Mouse (Mus musculus) common myeloid progenitor, adult 5-6 weeks (primary cell): ENCODE results near the gene Gp1bb. TPM values are rescaled to one million over a fixed set of nuclear protein-coding genes. Genes with fewer than 3 reads are reported as not detected.

ENCODE experiments used
- ATAC-seq: replicated peaks from 2 replicates; pipeline ENCODE4 v1.8.0; 2016; ENCODE audit warnings: low read depth, mild to moderate bottlenecking, moderate TSS enrichment, inconsistent platforms; ENCODE audit not compliant: poor library complexity, severe bottlenecking
- total RNA-seq: library from RNA; stranded (forward); fragments of 200-1000, 187-1606 nt; gene quantifications from 2 replicates; pipeline ENCODE4 v1.2.3, GENCODE M21; 2017

Gene Gp1bb
- total RNA-seq, 1 experiment from 2014 or later = 7.3 TPM

GRCm38 (mm10) chr16:18611752-18612151 is 10.5 kb downstream of the Gp1bb start:
- ATAC-seq = no peak

DNA sequence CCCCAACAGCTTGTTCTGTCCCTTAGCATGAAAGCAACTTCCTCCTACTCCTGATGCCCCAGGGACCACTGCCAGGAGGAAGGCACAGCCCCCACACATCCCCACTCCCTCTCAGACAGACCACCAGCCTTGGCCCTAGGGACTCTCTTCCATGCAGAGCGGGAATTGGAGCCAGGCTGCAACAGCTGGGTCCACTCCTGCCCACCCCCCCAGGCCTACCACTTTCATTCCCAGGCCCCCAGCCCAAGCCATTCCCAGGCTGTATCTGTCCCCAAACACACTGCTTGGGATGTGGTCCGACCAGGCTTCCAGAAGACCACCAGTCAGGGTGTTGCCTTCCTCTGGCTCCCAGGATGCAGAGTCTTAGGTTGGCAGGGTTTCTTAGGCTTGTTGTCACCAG is 13.1 kb downstream of the Gp1bb start:
- ATAC-seq = no peak

DNA sequence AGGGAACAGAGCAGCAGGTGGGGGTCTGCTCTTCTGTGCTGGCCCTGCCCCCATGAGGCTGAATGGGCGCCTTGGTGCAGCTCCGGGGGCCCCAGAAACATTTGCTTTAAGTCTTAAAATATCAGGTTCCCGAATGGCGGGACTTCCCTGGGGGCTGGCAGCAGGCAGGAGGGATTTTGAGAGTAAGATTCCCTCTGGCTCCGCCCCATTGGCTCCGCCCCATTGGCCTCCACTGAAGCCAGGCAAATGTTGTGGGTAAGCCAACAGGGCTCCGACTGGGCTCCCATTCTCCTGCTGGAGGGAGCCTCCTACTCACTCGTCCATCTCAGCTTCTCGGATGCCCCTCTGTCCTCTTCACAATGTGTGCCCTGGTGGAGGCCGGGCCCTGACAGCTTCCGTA is 14.0 kb downstream of the Gp1bb start:
- peak; percentile 43; the same call in 1 of the 2 replicates for ATAC-seq

GRCm38 (mm10) chr16:18605705-18606104 is 16.5 kb downstream of the Gp1bb start:
- ATAC-seq = no peak

GRCm38 (mm10) chr16:18604267-18604701 is 17.9 kb downstream of the Gp1bb start:
- ATAC-seq = no peak

DNA sequence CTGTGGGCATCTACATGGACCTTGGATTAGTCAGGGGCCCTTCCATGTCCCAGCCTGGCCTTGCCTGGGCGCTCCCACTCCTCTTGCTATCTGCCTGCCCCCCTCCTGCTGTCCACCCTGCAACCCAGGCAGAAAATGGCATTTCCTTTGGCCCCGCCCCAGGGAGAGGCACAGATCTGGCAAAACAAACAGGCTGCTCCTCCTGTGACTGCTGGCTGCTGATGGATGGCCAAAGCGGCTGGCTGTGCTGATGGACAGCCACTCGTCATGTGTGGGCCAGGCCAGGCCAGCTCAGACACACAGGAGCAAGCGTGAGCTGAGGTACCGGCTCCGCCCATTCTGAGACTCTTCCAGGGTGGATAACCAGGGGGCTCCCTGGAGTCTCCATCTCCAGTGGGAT is 20.8 kb downstream of the Gp1bb start:
- ATAC-seq = no peak

DNA sequence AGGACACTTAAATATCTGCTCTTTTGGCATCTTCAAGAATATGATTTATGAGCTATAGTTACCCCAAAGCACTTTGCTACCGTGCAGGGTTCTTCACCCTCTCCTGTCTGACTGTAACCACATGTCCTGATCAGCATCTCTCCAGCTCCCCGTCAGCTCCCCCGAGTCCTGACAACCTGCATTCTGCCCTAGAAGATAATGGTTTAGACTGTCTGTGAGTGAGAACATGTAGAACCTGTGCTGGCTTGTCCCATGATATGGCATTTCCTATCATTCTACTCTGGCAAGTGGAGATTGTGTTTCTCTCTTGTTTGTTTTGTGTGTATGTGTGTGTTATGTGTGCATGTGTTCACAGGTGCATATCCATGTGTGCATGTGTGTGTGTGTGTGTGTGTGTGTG is 24.2 kb downstream of the Gp1bb start:
- ATAC-seq = peak; percentile 51

GRCm38 (mm10) chr16:18596255-18596654 is 25.9 kb downstream of the Gp1bb start:
- ATAC-seq = no peak

DNA sequence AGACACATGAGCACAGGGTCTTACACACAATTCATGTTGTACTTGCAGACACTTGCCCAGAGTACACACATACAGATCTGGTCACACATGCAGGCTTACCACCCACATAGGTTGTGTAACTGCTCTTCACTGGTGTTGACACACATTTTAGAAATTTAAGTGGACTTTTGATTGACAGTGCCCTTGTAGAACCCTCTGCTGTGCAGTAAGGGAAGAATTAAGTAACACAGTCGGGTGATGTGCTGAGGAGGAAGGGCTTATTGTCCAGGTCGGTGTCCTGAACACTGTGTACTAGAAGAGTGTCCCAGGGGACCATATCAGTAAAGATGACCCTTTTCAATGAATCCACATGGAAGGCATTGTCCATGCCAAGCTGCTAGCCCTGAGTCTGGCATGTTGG is 28.3 kb downstream of the Gp1bb start:
- no peak for ATAC-seq

- ATAC-seq = no peak
These were observed 30.9 kb downstream of the Gp1bb start for GRCm38 (mm10) chr16:18591047-18592018.

- peak; percentile 46 for ATAC-seq
These were observed 32.1 kb downstream of the Gp1bb start, which contains the start of gene Tbx1 for GRCm38 (mm10) chr16:18589804-18590790. Gene Tbx1, minus strand, starts transcription at chr16:18590671.

DNA sequence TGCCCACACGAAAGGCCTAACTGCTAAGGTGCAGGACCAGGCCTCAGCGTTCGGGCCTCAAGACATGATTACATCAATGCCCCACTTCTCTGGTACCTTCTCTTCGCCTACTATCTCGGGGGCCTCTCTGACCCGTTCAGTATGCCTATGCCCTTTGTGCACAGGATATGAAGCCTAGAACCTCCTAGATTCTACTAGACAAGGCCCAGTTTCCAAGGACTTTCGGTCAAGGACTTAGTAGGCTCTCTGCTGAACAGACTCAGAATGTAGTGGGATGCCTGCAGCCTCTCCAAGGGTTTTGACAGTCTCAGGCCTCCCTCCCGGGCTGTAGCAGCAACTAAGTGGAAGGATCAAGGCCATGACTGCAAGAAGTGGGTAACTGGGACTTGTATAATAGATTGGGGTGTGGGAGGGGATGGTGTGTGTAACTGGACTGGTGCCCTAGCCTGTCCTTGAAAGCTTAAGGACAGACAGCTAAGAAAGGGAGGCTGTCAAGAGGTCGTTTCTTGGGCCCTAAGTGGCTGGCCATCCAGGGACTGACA is 33.1 kb downstream of the Gp1bb start:
- ATAC-seq = no peak

DNA sequence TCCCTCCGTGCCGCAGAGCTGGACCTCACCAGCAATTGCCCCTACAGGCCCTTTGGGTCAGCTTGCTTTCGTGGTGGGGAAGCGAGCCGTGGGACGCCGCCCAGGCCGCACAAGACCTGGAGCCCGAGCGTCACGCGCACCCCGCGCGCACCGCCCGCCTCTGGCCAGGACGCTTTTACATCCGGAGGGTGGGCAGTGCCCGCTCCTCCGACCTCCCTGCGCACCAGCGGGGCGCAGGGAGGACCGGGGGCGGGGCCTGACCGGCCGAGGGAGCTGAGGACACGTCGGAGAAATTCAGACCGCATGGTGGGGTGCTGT is 33.5 kb downstream of the Gp1bb start:
- ATAC-seq = no peak

DNA sequence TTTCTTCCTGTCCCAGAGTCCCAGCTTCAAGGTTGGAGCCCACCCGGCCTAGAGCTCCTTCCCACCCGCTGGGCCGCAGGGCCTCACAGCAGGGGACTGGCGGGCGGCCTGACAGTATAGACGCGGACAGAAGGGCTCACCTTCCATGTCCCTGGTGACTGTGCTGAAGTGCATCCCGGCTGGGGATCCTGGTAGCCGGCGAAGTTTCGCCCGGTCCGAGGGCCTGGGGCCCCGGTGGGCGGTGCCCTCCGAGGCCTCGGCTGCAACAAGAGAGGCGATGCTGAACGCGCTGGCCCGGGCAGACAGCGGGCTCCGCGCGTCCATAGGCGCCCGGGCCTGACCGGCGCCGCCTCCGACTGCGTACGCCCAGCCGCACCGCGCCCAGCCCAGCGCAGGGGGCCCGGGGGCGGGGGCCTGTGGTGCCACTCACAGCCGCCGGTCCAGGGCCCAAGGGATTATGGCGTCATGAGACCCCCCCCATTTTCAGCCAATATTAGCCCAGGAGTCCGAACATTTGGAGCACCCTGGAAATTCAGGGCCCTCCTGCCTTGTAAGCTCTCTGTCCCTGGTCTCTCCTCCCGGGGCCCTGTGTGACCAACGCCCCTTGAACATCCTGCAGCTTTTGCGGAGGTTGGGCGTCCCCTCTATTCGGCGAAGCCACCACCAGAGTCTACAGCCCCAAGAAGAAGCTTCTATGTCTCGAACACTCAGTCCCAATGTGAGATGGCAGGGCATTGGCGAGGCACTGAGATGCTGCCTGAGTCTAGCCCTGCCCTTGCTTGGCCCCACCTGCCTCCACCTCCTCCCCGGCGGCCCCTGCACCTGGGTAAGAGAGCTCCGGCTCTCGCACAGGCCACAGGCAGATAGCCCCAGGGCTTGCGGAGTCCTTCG is 34.1 kb downstream of the Gp1bb start:
- ATAC-seq = no peak

GRCm38 (mm10) chr16:18586906-18587546 is 35.2 kb downstream of the Gp1bb start:
- ATAC-seq = no peak

DNA sequence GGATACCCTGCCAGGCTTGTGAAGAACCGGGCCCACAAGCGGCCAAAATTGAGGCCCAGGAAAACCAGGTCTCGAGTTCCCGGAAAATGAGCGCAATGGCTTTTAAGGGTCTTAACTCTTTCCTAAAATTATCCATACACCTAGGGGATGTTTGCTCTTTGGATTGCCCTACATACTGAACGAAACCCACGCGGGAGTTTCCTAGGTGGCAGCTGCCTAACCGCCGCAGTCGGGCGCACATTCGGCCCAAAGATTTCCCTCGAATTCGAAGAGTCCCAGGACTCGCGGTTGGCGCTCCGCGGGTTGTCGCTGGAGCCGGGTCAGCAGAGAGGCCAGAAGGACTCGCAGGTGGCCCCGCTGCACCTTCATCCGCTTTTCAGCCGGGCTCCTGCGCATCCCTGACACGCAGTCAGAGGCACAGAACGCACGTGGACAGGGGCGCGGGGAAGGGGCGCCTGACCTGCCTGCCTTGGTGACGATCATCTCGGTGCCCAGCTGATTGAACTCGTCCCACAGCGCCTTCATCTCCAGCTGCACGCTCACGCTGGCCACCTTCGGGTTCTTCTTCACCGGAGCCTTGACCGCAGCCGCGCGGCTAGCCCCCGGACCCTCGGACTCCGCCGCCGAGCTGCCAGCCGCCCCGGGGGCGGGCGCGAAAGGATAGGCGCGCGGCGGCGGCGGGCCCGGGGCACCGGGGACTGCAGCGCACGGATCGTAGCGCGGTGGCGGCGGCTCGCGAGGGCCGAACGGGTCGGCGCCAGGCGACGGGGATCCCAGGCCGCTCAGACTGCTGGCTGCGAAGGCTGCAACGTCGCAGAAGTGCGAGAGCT is 35.9 kb downstream of the Gp1bb start:
- ATAC-seq = no peak

DNA sequence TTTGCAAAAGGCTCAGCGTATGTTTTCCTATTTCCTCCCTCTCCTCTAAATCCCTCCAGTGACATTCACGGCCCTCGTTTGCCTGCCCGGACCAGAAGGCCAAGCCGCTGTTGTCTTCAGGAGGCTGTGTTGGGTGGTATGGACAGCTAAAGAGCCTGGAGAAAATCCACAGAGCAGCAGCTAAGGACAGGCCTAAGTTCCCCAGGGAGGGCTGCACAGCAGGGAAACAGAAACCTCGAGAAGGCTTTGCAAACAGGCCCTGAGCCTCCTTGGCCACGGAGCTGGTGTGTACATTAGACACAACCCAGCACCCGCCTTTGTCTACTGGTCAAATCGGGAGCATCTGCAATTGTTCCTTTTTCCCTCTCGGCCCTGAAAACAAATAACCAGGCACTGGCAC is 36.5 kb downstream of the Gp1bb start:
- no peak for ATAC-seq

DNA sequence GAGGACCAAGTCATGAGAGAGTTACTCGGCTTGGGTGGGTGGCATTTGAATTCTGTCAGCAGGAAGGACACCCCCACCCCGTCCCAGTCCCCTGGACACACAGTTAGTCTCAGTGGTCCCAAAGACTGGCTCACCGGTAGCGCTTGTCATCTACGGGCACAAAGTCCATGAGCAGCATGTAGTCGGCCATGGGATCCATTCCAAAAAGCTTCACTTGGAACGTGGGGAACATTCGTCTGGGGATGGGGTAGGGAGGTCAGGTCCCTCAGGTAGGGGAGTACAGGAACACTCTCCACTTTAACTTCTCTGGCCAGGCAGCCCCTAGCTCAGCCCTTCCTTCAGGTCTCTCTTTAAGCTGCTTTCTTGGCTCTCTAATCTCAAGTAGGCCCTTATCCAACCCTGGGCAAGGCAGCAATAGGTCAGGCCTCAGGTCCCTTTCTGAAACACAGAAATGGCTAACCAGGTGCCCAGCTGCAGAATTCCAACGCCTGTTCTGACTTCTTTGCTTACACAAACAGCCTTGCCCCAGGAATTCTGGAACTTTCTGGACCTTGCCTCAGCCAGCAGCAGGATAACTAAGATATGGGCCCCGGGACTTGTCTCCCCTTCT is 37.2 kb downstream of the Gp1bb start:
- ATAC-seq = no peak
